Mouse (Mus musculus) ES-Bruce4 (cell line): Measurements from ENCODE around the gene Akap2. TPM values are rescaled to one million over a fixed set of nuclear protein-coding genes. Genes with fewer than 3 reads are reported as not detected.

Experiments used
- H3K27ac ChIP-seq: 2 replicates; pipeline ENCODE4 v1.5.1; 2012; ENCODE audit warnings: low read length, inconsistent platforms; ENCODE audit not compliant: insufficient read depth
- H3K27me3 ChIP-seq: 2 replicates; pipeline ENCODE4 v1.6.1; 2012; ENCODE audit warnings: mild to moderate bottlenecking, low read length, inconsistent platforms; ENCODE audit not compliant: control insufficient read depth, poor library complexity, insufficient read depth, severe bottlenecking
- H3K36me3 ChIP-seq: 2 replicates; pipeline ENCODE4 v1.6.1; 2012; ENCODE audit warnings: inconsistent platforms, mild to moderate bottlenecking, low read length, moderate library complexity; ENCODE audit not compliant: control insufficient read depth, poor library complexity, insufficient read depth, severe bottlenecking
- H3K4me1 ChIP-seq: one replicate; pipeline ENCODE4 v1.8.1; 2011; ENCODE audit warnings: low read length; ENCODE audit not compliant: control insufficient read depth, insufficient read depth
- H3K4me3 ChIP-seq: 2 replicates; pipeline ENCODE4 v1.5.1; 2011; ENCODE audit warnings: low read depth, mild to moderate bottlenecking, low read length
- H3K9ac ChIP-seq: 2 replicates; pipeline ENCODE4 v1.6.1; 2012; ENCODE audit warnings: low read depth, mild to moderate bottlenecking, inconsistent platforms; ENCODE audit not compliant: poor library complexity, severe bottlenecking
- H3K9me3 ChIP-seq: replicated peaks from 2 replicates; pipeline ENCODE4 v1.6.1; 2012; ENCODE audit warnings: mild to moderate bottlenecking, low read length, inconsistent platforms; ENCODE audit not compliant: control insufficient read depth, poor library complexity, insufficient read depth, severe bottlenecking
- CTCF ChIP-seq: IDR thresholded peaks from one replicate; pipeline ENCODE4 v1.8.1; 2011; ENCODE audit warnings: low read depth, low read length
- EP300 ChIP-seq: IDR thresholded peaks from 2 replicates; pipeline ENCODE4 v1.6.1; 2011; ENCODE audit warnings: low read depth, low read length; ENCODE audit not compliant: insufficient read depth
- POLR2A ChIP-seq: IDR thresholded peaks from one replicate; pipeline ENCODE4 v1.8.1; 2011; ENCODE audit warnings: low read length; ENCODE audit not compliant: insufficient read depth
- polyA plus RNA-seq: library from polyadenylated mRNA; stranded (reverse); fragments of >200 nt; gene quantifications from 2 replicates; pipeline ENCODE4 v1.2.4, GENCODE M21; 2011; ENCODE audit warnings: low read depth; ENCODE audit not compliant: missing spikeins, insufficient read depth, insufficient read length

Akap2 gene
- polyA plus RNA-seq, result 91.4 and 96.5 TPM in 2 replicates

GRCm38 (mm10) chr4:57717354-57717753, at the start of gene Akap2:
TSS of gene Akap2 (plus strand) at chr4:57717657.
- no peaks in the 10 kb centered on the region for H3K27me3 ChIP-seq
- H3K36me3 ChIP-seq, result no peaks in the 10 kb centered on the region
- no peak within 1 kb of the TSS for H3K27ac ChIP-seq
- peaks cover 5% of the 10 kb centered on the region for H3K4me1 ChIP-seq
- H3K9ac ChIP-seq, result no peak within 1 kb of the TSS
- H3K4me3 ChIP-seq, result no peak within 1 kb of the TSS
- TF ChIP-seq EP300, result no peak
- TF ChIP-seq POLR2A, result no peak
- TF ChIP-seq CTCF, result no peak
- H3K9me3 ChIP-seq, result no peaks in the 10 kb centered on the region; the same call in 1 of the 2 replicates

GRCm38 (mm10) chr4:57670813-57671469, 46.5 kb upstream of the Akap2 start:
- no peak overlapping the region for H3K4me3 ChIP-seq
- TF ChIP-seq POLR2A, result no peak
- no peak for TF ChIP-seq EP300
- TF ChIP-seq CTCF, result no peak

GRCm38 (mm10) chr4:57672541-57672940, 44.9 kb upstream of the Akap2 start:
- TF ChIP-seq EP300 (no peak), CTCF (no peak), POLR2A (no peak)
- no peaks in the 10 kb centered on the region for H3K36me3 ChIP-seq
- H3K4me1 ChIP-seq, result peaks cover under 1% of the 10 kb centered on the region
- no peaks in the 10 kb centered on the region for H3K9me3 ChIP-seq
- no peak overlapping the region for H3K9ac ChIP-seq
- no peaks in the 10 kb centered on the region for H3K27me3 ChIP-seq
- H3K27ac ChIP-seq, result no peak overlapping the region
- no peak overlapping the region for H3K4me3 ChIP-seq

More at GRCm38 (mm10) chr4:57670813-57671469, 46.5 kb upstream of the Akap2 start:
- Histone ChIP-seq H3K36me3 (no peaks in the 10 kb centered on the region), H3K27ac (no peak overlapping the region), H3K9ac (no peak overlapping the region), H3K4me1 (no peaks in the 10 kb centered on the region), H3K9me3 (no peaks in the 10 kb centered on the region), H3K27me3 (no peaks in the 10 kb centered on the region; the same call in 1 of the 2 replicates)

- peak overlapping the region; percentile 59 for H3K9ac ChIP-seq
- no peaks in the 10 kb centered on the region for H3K27me3 ChIP-seq
- peak overlapping the region; percentile 52 for H3K4me3 ChIP-seq
- no peaks in the 10 kb centered on the region for H3K36me3 ChIP-seq
- no peaks in the 10 kb centered on the region for H3K9me3 ChIP-seq
- H3K4me1 ChIP-seq, result peaks cover 1% of the 10 kb centered on the region
- peak overlapping the region; percentile 55; the same call in 1 of the 2 replicates for H3K27ac ChIP-seq
- TF ChIP-seq POLR2A (no peak), CTCF (peak; percentile 93), EP300 (no peak)
Measured at GRCm38 (mm10) chr4:57672996-57673906, 44.2 kb upstream of the Akap2 start.

GRCm38 (mm10) chr4:57674351-57674750, 43.1 kb upstream of the Akap2 start:
- H3K4me1 ChIP-seq, result peaks cover 1% of the 10 kb centered on the region
- H3K27ac ChIP-seq, result peak overlapping the region; percentile 69
- H3K9ac ChIP-seq, result peak overlapping the region; percentile 59
- peak overlapping the region; percentile 41 for H3K4me3 ChIP-seq
- TF ChIP-seq CTCF, result no peak
- peak; percentile 68 for TF ChIP-seq POLR2A
- no peak for TF ChIP-seq EP300
- no peaks in the 10 kb centered on the region for H3K36me3 ChIP-seq
- no peaks in the 10 kb centered on the region for H3K9me3 ChIP-seq
- H3K27me3 ChIP-seq, result no peaks in the 10 kb centered on the region

GRCm38 (mm10) chr4:57675387-57675786, 42.1 kb upstream of the Akap2 start:
- Histone ChIP-seq H3K4me3 (peak overlapping the region; percentile 26; the same call in 1 of the 2 replicates), H3K9ac (peak overlapping the region; percentile 33; the same call in 1 of the 2 replicates), H3K36me3 (no peaks in the 10 kb centered on the region), H3K27ac (peak overlapping the region; percentile 65), H3K9me3 (no peaks in the 10 kb centered on the region), H3K27me3 (no peaks in the 10 kb centered on the region), H3K4me1 (peaks cover 1% of the 10 kb centered on the region)
- TF ChIP-seq POLR2A (no peak), EP300 (peak; percentile 43; the same call in 1 of the 2 replicates), CTCF (no peak)
